Mouse (Mus musculus) CH12.LX (cell line): ENCODE results near the gene H2-Q4. TPM values are rescaled to one million over a fixed set of nuclear protein-coding genes. Genes with fewer than 3 reads are reported as not detected.
"Not testable (repeated sequence)": the region's sequence is repeated elsewhere in the genome, so short reads cannot be mapped to it uniquely, and the experiment has no call there.

Source experiments
- DNase-seq: peaks from one replicate; pipeline ENCODE4 v3.0.0-alpha.2; 2013; ENCODE audit errors: extremely low read depth
- H3K27ac ChIP-seq: 2 replicates; pipeline ENCODE4 v1.5.1; 2012; ENCODE audit warnings: low read depth, mild to moderate bottlenecking, control low read depth, moderate library complexity; ENCODE audit not compliant: insufficient read depth
- H3K27me3 ChIP-seq: replicated peaks from 2 replicates; pipeline ENCODE3; 2012; ENCODE audit warnings: inconsistent platforms
- H3K36me3 ChIP-seq, 2 experiments: replicated peaks in 1 of 2; 2 replicates each; pipeline versions ENCODE3 to v1.6.1; 2012; ENCODE audit warnings: inconsistent platforms in 1 of 2, low read length in 1 of 2, mild to moderate bottlenecking in 1 of 2, mixed read lengths in 1 of 2, moderate library complexity in 1 of 2; ENCODE audit not compliant: control insufficient read depth in 1 of 2, insufficient read depth in 1 of 2
- H3K4me1 ChIP-seq, 2 experiments: 2 replicates each; pipeline ENCODE4 v1.6.1; 2012; ENCODE audit warnings: inconsistent platforms in 1 of 2, moderate library complexity in 1 of 2; ENCODE audit not compliant: insufficient read depth in 2 of 2, control insufficient read depth in 1 of 2
- H3K4me2 ChIP-seq: 2 replicates; pipeline ENCODE4 v1.6.1; 2012; ENCODE audit warnings: low read depth, mild to moderate bottlenecking, control low read depth; ENCODE audit not compliant: poor library complexity, insufficient read depth, severe bottlenecking
- H3K4me3 ChIP-seq, 3 experiments: fragments of 150-350 bp in 1 of 3; sonication (generic) in 1 of 3; replicated peaks in 1 of 3; 2 replicates each; pipeline versions ENCODE3 to v1.5.1; 2011 to 2012; ENCODE audit warnings: low read depth in 2 of 3, low read length in 2 of 3, mild to moderate bottlenecking in 2 of 3, moderate library complexity in 2 of 3, control low read depth in 1 of 3, improper control_type of control experiment in 1 of 3, inconsistent platforms in 1 of 3, mixed read lengths in 1 of 3; ENCODE audit not compliant: poor library complexity in 1 of 3
- H3K79me2 ChIP-seq: replicated peaks from 2 replicates; pipeline ENCODE4 v1.6.1; 2012; ENCODE audit warnings: mild to moderate bottlenecking, moderate library complexity; ENCODE audit not compliant: control insufficient read depth, poor library complexity, insufficient read depth, severe bottlenecking; ENCODE audit errors: extremely low read depth
- H3K9ac ChIP-seq: 2 replicates; pipeline ENCODE4 v1.6.1; 2012; ENCODE audit warnings: low read depth, mild to moderate bottlenecking, control low read depth, moderate library complexity; ENCODE audit not compliant: insufficient read depth
- H3K9me3 ChIP-seq: replicated peaks from 2 replicates; pipeline ENCODE3; 2012; ENCODE audit warnings: low read length, inconsistent platforms, mixed read lengths
- BHLHE40 ChIP-seq: IDR thresholded peaks from 2 replicates; pipeline ENCODE4 v1.6.1; 2011; ENCODE audit warnings: mild to moderate bottlenecking, low read depth, low read length, improper control_type of control experiment
- CHD1 ChIP-seq: IDR thresholded peaks from 2 replicates; pipeline ENCODE4 v1.6.1; 2012; ENCODE audit warnings: low read depth, low read length, improper control_type of control experiment, inconsistent platforms
- CHD2 ChIP-seq: IDR thresholded peaks from 2 replicates; pipeline ENCODE4 v1.6.1; 2011; ENCODE audit warnings: low read length, improper control_type of control experiment
- CTCF ChIP-seq, 2 experiments: IDR thresholded peaks in 1 of 2; conservative IDR thresholded peaks in 1 of 2; 2 replicates each; pipeline ENCODE4 v1.5.1; 2011 to 2012; ENCODE audit warnings: low read depth in 2 of 2, low read length in 2 of 2, improper control_type of control experiment in 1 of 2, inconsistent platforms in 1 of 2, mild to moderate bottlenecking in 1 of 2, moderate library complexity in 1 of 2
- E2F4 ChIP-seq: IDR thresholded peaks from 2 replicates; pipeline ENCODE4 v1.6.1; 2011; ENCODE audit warnings: low read depth, low read length, improper control_type of control experiment; ENCODE audit not compliant: insufficient replicate concordance
- ELF1 ChIP-seq: IDR thresholded peaks from 2 replicates; pipeline ENCODE4 v1.6.1; 2014; ENCODE audit warnings: low read depth, mild to moderate bottlenecking, inconsistent platforms, low read length, improper control_type of control experiment
- EP300 ChIP-seq: IDR thresholded peaks from 2 replicates; pipeline ENCODE4 v1.6.1; 2011; ENCODE audit warnings: low read length, improper control_type of control experiment
- ETS1 ChIP-seq: conservative IDR thresholded peaks from 2 replicates; pipeline ENCODE4 v1.6.1; 2012; ENCODE audit warnings: low read depth, mild to moderate bottlenecking, inconsistent platforms, low read length, improper control_type of control experiment, moderate library complexity
- GABPA ChIP-seq: IDR thresholded peaks from 2 replicates; pipeline ENCODE4 v1.6.1; 2012; ENCODE audit warnings: low read depth, low read length, improper control_type of control experiment, inconsistent platforms; ENCODE audit not compliant: insufficient replicate concordance
- HCFC1 ChIP-seq: IDR thresholded peaks from 2 replicates; pipeline ENCODE4 v1.6.1; 2012; ENCODE audit warnings: low read depth, mild to moderate bottlenecking, inconsistent platforms, low read length, improper control_type of control experiment
- IRF4 ChIP-seq: IDR thresholded peaks from 2 replicates; pipeline ENCODE4 v1.6.1; 2014; ENCODE audit warnings: low read depth, mild to moderate bottlenecking, inconsistent platforms, low read length, improper control_type of control experiment
- JUN ChIP-seq: IDR thresholded peaks from 2 replicates; pipeline ENCODE4 v1.6.1; 2011; ENCODE audit warnings: low read depth, mild to moderate bottlenecking, low read length, improper control_type of control experiment, moderate library complexity; ENCODE audit not compliant: insufficient read depth
- JUND ChIP-seq: conservative IDR thresholded peaks from 2 replicates; pipeline ENCODE4 v1.6.1; 2011; ENCODE audit warnings: low read depth, low read length, improper control_type of control experiment
- KAT2A ChIP-seq: IDR thresholded peaks from 2 replicates; pipeline ENCODE4 v1.6.1; 2012; ENCODE audit warnings: low read length, improper control_type of control experiment, inconsistent platforms; ENCODE audit not compliant: insufficient replicate concordance
- MAFK ChIP-seq: IDR thresholded peaks from 2 replicates; pipeline ENCODE4 v1.6.1; 2011; ENCODE audit warnings: low read length, improper control_type of control experiment; ENCODE audit not compliant: insufficient replicate concordance
- MAX ChIP-seq: IDR thresholded peaks from 2 replicates; pipeline ENCODE4 v1.6.1; 2011; ENCODE audit warnings: low read length, improper control_type of control experiment
- MAZ ChIP-seq: IDR thresholded peaks from 2 replicates; pipeline ENCODE4 v1.6.1; 2012; ENCODE audit warnings: low read depth, mild to moderate bottlenecking, inconsistent platforms, low read length, improper control_type of control experiment, moderate library complexity
- MEF2A ChIP-seq: IDR thresholded peaks from 2 replicates; pipeline ENCODE4 v1.6.1; 2014; ENCODE audit warnings: low read depth, mild to moderate bottlenecking, inconsistent platforms, low read length, improper control_type of control experiment, borderline replicate concordance
- MXI1 ChIP-seq: IDR thresholded peaks from 2 replicates; pipeline ENCODE4 v1.6.1; 2011; ENCODE audit warnings: mild to moderate bottlenecking, low read depth, low read length, improper control_type of control experiment
- MYC ChIP-seq: IDR thresholded peaks from 2 replicates; pipeline ENCODE4 v1.6.1; 2011; ENCODE audit warnings: low read depth, mild to moderate bottlenecking, improper control_type of control experiment, low read length
- NELFE ChIP-seq: IDR thresholded peaks from 2 replicates; pipeline ENCODE4 v1.6.1; 2011; ENCODE audit warnings: low read depth, low read length, improper control_type of control experiment
- NRF1 ChIP-seq: IDR thresholded peaks from 2 replicates; pipeline ENCODE4 v1.6.1; 2014; ENCODE audit warnings: low read depth, mild to moderate bottlenecking, inconsistent platforms, low read length, improper control_type of control experiment, moderate library complexity
- PAX5 ChIP-seq: IDR thresholded peaks from 2 replicates; pipeline ENCODE4 v1.6.1; 2012; ENCODE audit warnings: low read length, inconsistent platforms, mixed read lengths
- POLR2A ChIP-seq: IDR thresholded peaks from 2 replicates; pipeline ENCODE4 v1.6.1; 2011; ENCODE audit warnings: low read depth, mild to moderate bottlenecking, improper control_type of control experiment, low read length
- POLR2AphosphoS2 ChIP-seq: IDR thresholded peaks from 2 replicates; pipeline ENCODE4 v1.6.1; 2011; ENCODE audit warnings: low read depth, low read length, improper control_type of control experiment
- RAD21 ChIP-seq: IDR thresholded peaks from 2 replicates; pipeline ENCODE4 v1.6.1; 2011; ENCODE audit warnings: low read depth, mild to moderate bottlenecking, low read length, improper control_type of control experiment, moderate library complexity
- RCOR1 ChIP-seq: conservative IDR thresholded peaks from 2 replicates; pipeline ENCODE4 v1.6.1; 2012; ENCODE audit warnings: low read depth, mild to moderate bottlenecking, inconsistent platforms, low read length, improper control_type of control experiment
- SIN3A ChIP-seq: IDR thresholded peaks from 2 replicates; pipeline ENCODE4 v1.6.1; 2012; ENCODE audit warnings: low read length, improper control_type of control experiment, inconsistent platforms
- SMC3 ChIP-seq: IDR thresholded peaks from 2 replicates; pipeline ENCODE4 v1.6.1; 2011; ENCODE audit warnings: low read depth, low read length, improper control_type of control experiment
- TBP ChIP-seq: conservative IDR thresholded peaks from 2 replicates; pipeline ENCODE4 v1.6.1; 2011; ENCODE audit warnings: low read depth, low read length, improper control_type of control experiment
- TCF12 ChIP-seq: IDR thresholded peaks from 2 replicates; pipeline ENCODE4 v1.6.1; 2014; ENCODE audit warnings: low read depth, mild to moderate bottlenecking, inconsistent platforms, low read length, improper control_type of control experiment
- UBTF ChIP-seq: IDR thresholded peaks from 2 replicates; pipeline ENCODE4 v1.6.1; 2012; ENCODE audit warnings: low read depth, mild to moderate bottlenecking, inconsistent platforms, low read length, improper control_type of control experiment, moderate library complexity
- USF1 ChIP-seq: IDR thresholded peaks from 2 replicates; pipeline ENCODE4 v1.6.1; 2014; ENCODE audit warnings: low read depth, mild to moderate bottlenecking, inconsistent platforms, low read length, improper control_type of control experiment
- USF2 ChIP-seq: conservative IDR thresholded peaks from 2 replicates; pipeline ENCODE4 v1.6.1; 2011; ENCODE audit warnings: low read depth, low read length, improper control_type of control experiment
- ZC3H11A ChIP-seq: IDR thresholded peaks from 2 replicates; pipeline ENCODE4 v1.6.1; 2012; ENCODE audit warnings: low read depth, mild to moderate bottlenecking, inconsistent platforms, low read length, improper control_type of control experiment
- ZKSCAN1 ChIP-seq: IDR thresholded peaks from 2 replicates; pipeline ENCODE4 v1.6.1; 2012; ENCODE audit warnings: low read depth, inconsistent platforms, low read length, improper control_type of control experiment, borderline replicate concordance
- ZMIZ1 ChIP-seq: IDR thresholded peaks from 2 replicates; pipeline ENCODE4 v1.6.1; 2012; ENCODE audit warnings: low read depth, mild to moderate bottlenecking, inconsistent platforms, low read length, improper control_type of control experiment
- ZNF384 ChIP-seq: IDR thresholded peaks from 2 replicates; pipeline ENCODE4 v1.6.1; 2012; ENCODE audit warnings: low read depth, low read length, improper control_type of control experiment, inconsistent platforms
- dilution Hi-C: fragments of 300-500 bp; cut with MboI; formaldehyde crosslinking; loops from 2 replicates; pipeline ENCODE4 v1.14.3; 2020; ENCODE audit warnings: low sequenced_read_pairs; ENCODE audit not compliant: extremely low pct_unique_long_range_greater_than_20kb, extremely low pct_ligation_motif_present
- in situ Hi-C: fragments of 300-500 bp; cut with MboI; formaldehyde crosslinking; loops from 3 replicates; pipeline ENCODE4 v1.14.3; 2019; ENCODE audit warnings: low sequenced_read_pairs, low pct_ligation_motif_present, low pct_unique_long_range_greater_than_20kb, mixed read lengths
- polyA plus RNA-seq: library from polyadenylated mRNA; unstranded; fragments of >175 nt; gene quantifications from 2 replicates; pipeline ENCODE4 v1.2.1, GENCODE M21; 2012; ENCODE audit warnings: low read depth; ENCODE audit not compliant: insufficient read length
- total RNA-seq, 2 experiments: library from RNA; depleted of rRNA; stranded (reverse); fragments of 300-350 nt in 1 of 2; fragments of >200 nt in 1 of 2; gene quantifications; 2 replicates each; pipeline ENCODE4 v1.2.3; 2012 to 2014

The H2-Q4 gene
- 127 and 165 TPM in 2 replicates for total RNA-seq (2012; rRNA removed)
- 116 and 128 TPM in 2 replicates for total RNA-seq (2014; rRNA removed)
- polyA plus RNA-seq, result 157 and 181 TPM in 2 replicates

GRCm38 (mm10) chr17:35379369-35379728 lies at the start of gene H2-Q4:
H2-Q4 (plus strand) TSS chr17:35379617.
- Histone ChIP-seq H3K9ac (peak within 1 kb of the TSS; percentile 94), H3K4me3 (peak within 1 kb of the TSS; percentile 75 to 89 (median 88)), H3K9me3 (no peaks in the 10 kb centered on the region), H3K4me1 (peaks cover 8 to 23% of the 10 kb centered on the region in 2 experiments), H3K27me3 (no peaks in the 10 kb centered on the region), H3K4me2 (peak within 1 kb of the TSS; percentile 63), H3K27ac (peak within 1 kb of the TSS; percentile 48), H3K36me3 (peaks cover 20 to 28% of the 10 kb centered on the region in 2 experiments), H3K79me2 (peaks cover 10% of the 10 kb centered on the region)
- TF ChIP-seq POLR2A (peak; percentile 98), USF1 (no peak), MAZ (no peak), SMC3 (no peak), ETS1 (peak; percentile 76), GABPA (no peak), ZMIZ1 (peak; percentile 93), MAX (no peak), MAFK (no peak), SIN3A (no peak; the same call in 1 of the 2 replicates), MYC (peak; percentile 74), ZC3H11A (no peak), EP300 (peak; percentile 77), BHLHE40 (no peak), USF2 (no peak), CHD1 (no peak), JUND (no peak), ELF1 (no peak), ZKSCAN1 (no peak), TCF12 (peak; percentile 78; the same call in 1 of the 2 replicates), E2F4 (peak; percentile 46; the same call in 1 of the 2 replicates), ZNF384 (no peak), MXI1 (no peak), RAD21 (no peak), CTCF (conservative IDR thresholded peaks at IDR 0.05 in 1 of 2, IDR thresholded peaks at IDR 0.05 in 1 of 2; ENCODE audit: low read depth in 2 of 2, low read length in 2 of 2) (no peak), RCOR1 (no peak), POLR2AphosphoS2 (peak; percentile 95), JUN (0 out of 2 replicates have a peak, but pooled peaks have one; percentile 15), TBP (peak; percentile 97), PAX5 (no peak), KAT2A (no peak), MEF2A (peak; percentile 77), NELFE (peak; percentile 98), IRF4 (peak; percentile 99), CHD2 (peak; percentile 99), UBTF (no peak), NRF1 (peak; percentile 44; the same call in 1 of the 2 replicates), HCFC1 (no peak)
- in situ Hi-C loops (no loop called here), dilution Hi-C loops (no loop called here)
- peak; percentile 98 for DNase-seq

- H3K9ac ChIP-seq, H3K4me2 ChIP-seq, H3K4me1 ChIP-seq, dilution Hi-C loops, H3K27me3 ChIP-seq, H3K4me3 ChIP-seq, H3K79me2 ChIP-seq, DNase-seq, H3K36me3 ChIP-seq, H3K27ac ChIP-seq, H3K9me3 ChIP-seq: not testable (repeated sequence)
- in situ Hi-C loops, result loop anchor here (10.0 kb wide), 1 partner anchor 755 kb away; no protein-coding TSS in a partner anchor
Measured at GRCm38 (mm10) chr17:35329714-35330113, 49.7 kb upstream of the H2-Q4 start.
